Mouse (Mus musculus) cortical plate, adult 2 months (tissue): ENCODE results near the gene Atp5g1. TPM values are rescaled to one million over a fixed set of nuclear protein-coding genes. Genes with fewer than 3 reads are reported as not detected.
A peak's percentile ranks its signal among the peaks of the same experiment; 100 is the strongest.

Experiments
- H3K27ac ChIP-seq: fragments of 200-500 bp; 2 replicates; pipeline ENCODE4 v1.5.1; 2012; ENCODE audit warnings: low read length, control low read depth, inconsistent platforms; ENCODE audit not compliant: insufficient read depth
- H3K4me1 ChIP-seq: fragments of 200-500 bp; 2 replicates; pipeline ENCODE4 v1.6.1; 2011; ENCODE audit warnings: low read length; ENCODE audit not compliant: control insufficient read depth, insufficient read depth
- H3K4me3 ChIP-seq: fragments of 200-500 bp; 2 replicates; pipeline ENCODE4 v1.5.1; 2011; ENCODE audit warnings: mild to moderate bottlenecking, low read length, control low read depth; ENCODE audit not compliant: insufficient read depth
- CTCF ChIP-seq: fragments of 200-500 bp; IDR thresholded peaks from 2 replicates; pipeline ENCODE4 v1.5.1; 2011; ENCODE audit warnings: mild to moderate bottlenecking, control low read depth, low read length; ENCODE audit not compliant: insufficient read depth; ENCODE audit errors: extremely low read depth
- POLR2A ChIP-seq: fragments of 200-500 bp; IDR thresholded peaks from 2 replicates; pipeline ENCODE4 v1.6.1; 2011; ENCODE audit warnings: mild to moderate bottlenecking, low read length, control low read depth; ENCODE audit not compliant: insufficient read depth; ENCODE audit errors: extremely low read depth
- polyA plus RNA-seq: library from polyadenylated mRNA; depleted of rRNA; stranded (reverse); fragments of >200 nt; gene quantifications from 2 replicates; pipeline ENCODE4 v1.2.3, GENCODE M21; 2012

The Atp5g1 gene
- polyA plus RNA-seq, 1 experiment: 494 TPM

DNA sequence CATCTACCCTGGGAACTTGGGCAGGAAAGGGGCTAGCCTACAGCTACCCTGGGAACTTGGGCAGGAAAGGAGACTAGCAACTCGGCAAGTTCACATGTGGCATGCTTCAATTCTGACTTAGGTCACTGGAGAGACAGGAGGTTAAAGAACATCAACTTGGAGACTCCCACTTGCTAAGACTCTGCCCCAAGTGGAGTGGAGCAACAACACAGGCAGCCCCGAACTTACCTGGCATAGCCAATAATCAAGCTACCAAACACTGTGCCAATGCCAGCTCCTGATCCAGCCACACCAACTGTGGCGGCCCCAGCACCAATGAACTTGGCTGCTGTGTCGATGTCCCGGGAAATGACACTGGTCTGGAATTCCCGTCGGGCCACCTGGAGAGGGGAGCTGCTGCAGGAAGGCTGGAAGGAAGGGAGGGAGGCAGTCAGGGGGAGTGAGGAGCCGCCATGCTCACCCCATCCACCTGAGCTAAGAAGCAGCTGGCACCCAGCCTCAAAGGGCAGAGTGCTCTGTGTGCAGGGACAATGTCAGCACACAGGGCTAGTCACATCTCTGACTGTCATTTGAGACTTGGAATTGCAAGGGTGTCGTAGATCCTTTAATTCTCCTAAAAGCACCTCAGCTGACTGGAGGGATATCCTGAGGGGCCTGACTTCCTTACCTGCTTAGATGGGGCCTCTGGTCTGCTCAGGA lies 2.0 kb downstream of the Atp5g1 start:
- TF ChIP-seq POLR2A (no peak), CTCF (no peak)
- peak overlapping the region; percentile 82; the same call in 1 of the 2 replicates for H3K4me3 ChIP-seq
- no peak overlapping the region for H3K27ac ChIP-seq

DNA sequence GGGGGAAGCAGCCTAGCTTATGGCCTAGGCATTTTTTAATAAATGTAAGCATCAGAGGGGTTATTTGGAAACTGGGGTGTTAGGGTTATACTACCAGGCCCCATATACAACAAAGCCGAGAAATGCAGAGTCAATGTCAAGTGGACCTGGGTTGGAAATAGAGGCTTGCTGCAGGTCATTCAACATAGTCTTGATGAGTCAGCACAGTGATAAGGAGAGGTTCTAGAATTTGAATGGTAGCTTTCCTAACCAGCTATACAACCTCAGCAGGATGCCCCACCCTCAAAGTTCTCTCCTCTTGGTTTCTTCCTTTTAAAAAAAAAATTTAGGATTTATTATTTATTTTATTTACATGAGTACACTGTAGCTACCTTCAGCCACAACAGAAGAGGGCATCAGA lies 4.5 kb downstream of the Atp5g1 start:
- Histone ChIP-seq H3K4me1 (0 out of 2 replicates have a peak, but pooled peaks cover 2% of the 10 kb centered on the region), H3K4me3 (no peak overlapping the region), H3K27ac (no peak overlapping the region)
- TF ChIP-seq CTCF: no peak
- no peak for TF ChIP-seq POLR2A

More for the DNA sequence above, 2.0 kb downstream of the Atp5g1 start:
- 0 out of 2 replicates have a peak, but pooled peaks cover 2% of the 10 kb centered on the region for H3K4me1 ChIP-seq

DNA sequence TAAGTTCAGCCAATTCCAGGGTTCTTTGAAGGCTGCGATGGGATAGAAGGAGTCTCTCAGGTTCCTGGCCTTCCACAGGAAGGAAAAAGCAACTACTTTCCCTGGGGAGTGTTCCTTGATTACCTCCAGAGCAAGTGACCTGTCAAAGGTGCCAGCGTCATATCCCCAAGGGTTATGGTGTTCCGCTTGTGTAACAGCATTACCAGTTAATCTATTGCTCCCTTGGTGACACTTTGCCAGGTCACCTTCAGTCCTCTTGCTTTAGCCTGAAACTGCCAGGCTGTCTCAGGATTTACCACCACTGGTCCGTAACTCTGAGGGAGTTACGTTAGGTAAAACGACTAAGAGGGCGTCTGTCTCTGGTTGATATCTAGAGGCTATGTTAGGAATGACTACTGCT lies 5.1 kb downstream of the Atp5g1 start:
- Histone ChIP-seq H3K27ac (no peak overlapping the region), H3K4me1 (0 out of 2 replicates have a peak, but pooled peaks cover 2% of the 10 kb centered on the region), H3K4me3 (no peak overlapping the region)
- TF ChIP-seq CTCF: no peak
- no peak for TF ChIP-seq POLR2A

DNA sequence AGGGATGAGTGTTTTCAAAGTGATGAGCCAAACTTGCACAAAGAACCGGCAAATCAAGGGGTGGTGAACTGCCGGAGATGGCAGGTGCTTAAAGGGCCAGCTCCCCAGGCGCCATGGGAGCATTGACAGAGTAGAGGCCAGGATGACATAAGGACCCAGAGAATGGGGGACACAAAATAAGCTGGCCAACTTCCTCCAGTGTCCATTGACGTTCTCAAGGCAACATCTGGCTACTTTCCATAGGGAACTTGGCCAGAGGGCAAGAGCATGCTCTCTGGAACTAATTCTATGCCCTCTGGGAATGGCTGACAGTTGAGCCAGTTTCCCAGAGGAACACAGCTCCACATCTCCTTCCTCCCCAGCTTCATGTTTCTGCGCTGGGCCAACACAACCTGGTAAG lies 7.2 kb downstream of the Atp5g1 start:
- no peaks in the 10 kb centered on the region; the same call in 1 of the 2 replicates for H3K4me1 ChIP-seq
- H3K4me3 ChIP-seq: no peak overlapping the region
- no peak overlapping the region for H3K27ac ChIP-seq
- no peak for TF ChIP-seq POLR2A
- no peak for TF ChIP-seq CTCF

DNA sequence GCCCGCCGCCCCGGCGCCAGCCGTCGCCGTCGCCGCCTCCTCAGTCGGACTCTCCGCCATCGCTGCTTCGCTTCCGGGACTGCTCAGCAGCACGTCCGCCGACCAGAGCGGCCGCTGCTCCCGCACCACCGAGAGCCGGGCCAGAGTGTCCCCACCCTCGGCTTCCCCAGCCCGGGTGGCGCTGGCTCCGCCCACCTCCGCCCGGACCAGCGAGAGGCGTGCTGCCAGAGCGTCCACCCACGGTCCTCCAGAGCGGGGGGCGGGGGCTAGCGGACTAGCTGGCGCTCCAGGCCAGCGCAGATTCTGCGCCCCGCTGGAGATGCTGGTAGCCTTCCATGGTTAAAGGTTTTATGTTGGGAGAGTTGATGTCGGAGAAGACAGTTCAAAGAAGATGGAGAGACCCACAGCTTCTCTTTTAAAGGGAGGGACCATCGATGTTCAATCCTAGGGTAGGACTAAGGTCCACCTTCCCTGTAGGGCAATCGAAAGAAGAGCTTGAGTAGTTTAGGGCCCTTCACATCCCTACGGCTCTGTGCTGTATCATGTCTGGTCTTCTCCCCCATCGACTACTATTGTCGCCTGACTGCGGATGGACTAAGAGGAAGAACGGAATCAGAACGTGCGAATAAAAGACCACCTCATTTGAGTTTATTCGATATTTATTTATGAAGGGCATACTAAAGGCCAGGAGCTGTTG lies 10.1 kb downstream of the Atp5g1 start, which contains the start of gene Ube2z:
Ube2z (minus strand) TSS at position 174 of the 697 bp plus-strand sequence.
- Histone ChIP-seq H3K4me3 (peak within 1 kb of the TSS; percentile 91), H3K4me1 (peaks cover 4% of the 10 kb centered on the region), H3K27ac (peak within 1 kb of the TSS; percentile 85)
- TF ChIP-seq CTCF (no peak), POLR2A (peak; percentile 74)

DNA sequence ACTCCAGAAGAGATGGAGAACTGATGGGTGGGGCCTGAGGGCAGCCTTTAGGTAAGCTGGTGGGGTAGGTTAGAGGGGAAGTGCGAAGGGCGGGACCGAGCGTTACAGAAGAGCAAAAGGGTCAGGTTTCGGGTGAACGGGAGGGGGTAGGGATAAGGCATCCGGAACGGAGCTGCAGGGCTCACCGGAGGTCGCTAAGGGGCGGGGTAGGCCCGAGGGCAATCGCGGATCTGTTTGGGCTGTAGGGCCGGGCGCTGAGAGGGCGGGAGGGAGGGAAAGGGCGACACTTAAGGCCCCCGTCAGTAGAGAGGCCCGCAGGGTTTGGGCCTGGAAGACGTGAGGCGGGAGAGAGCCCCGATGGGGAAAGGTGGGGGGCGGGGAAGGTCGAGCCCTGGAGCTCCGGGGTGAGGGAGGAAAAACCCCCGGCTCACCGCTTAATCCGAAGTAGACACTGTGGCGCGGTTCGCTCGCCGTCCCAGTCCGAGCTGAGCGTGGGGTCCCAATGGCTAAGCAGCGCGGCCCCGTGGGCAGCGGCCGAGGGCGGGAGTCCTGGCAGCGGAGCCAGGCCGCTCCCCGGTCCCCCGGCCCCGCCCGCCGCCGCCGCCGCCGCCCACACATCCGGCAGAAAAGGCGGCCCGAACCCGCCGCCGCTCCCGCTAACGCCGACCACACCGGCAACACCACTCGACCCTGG lies 10.8 kb downstream of the Atp5g1 start:
- peak overlapping the region; percentile 72; the same call in 1 of the 2 replicates for H3K27ac ChIP-seq
- no peak for TF ChIP-seq POLR2A
- TF ChIP-seq CTCF: no peak
- peak overlapping the region; percentile 91 for H3K4me3 ChIP-seq
- peaks cover 4% of the 10 kb centered on the region for H3K4me1 ChIP-seq

DNA sequence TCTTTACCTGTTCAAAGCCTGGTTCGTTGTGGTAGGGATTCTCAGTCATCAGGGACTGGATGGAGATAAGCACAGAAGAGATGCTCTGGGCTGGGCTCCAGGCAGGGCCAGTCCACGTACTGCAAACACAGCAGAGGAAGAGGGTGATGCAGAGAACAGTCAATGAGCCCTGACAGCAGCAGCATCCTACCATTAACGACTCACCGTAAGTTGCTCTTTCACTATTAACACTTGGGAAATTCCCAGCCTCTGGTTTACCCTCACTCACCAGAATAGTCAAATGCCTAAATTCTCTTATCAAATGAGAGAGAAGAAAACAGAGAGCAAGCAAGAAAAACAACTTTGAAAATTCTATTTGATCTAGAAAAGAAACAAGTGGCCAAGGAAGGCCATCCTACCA lies 17.2 kb downstream of the Atp5g1 start:
- peaks cover 4% of the 10 kb centered on the region for H3K4me1 ChIP-seq
- TF ChIP-seq POLR2A: no peak
- no peak for TF ChIP-seq CTCF
- H3K27ac ChIP-seq: no peak overlapping the region
- no peak overlapping the region for H3K4me3 ChIP-seq

DNA sequence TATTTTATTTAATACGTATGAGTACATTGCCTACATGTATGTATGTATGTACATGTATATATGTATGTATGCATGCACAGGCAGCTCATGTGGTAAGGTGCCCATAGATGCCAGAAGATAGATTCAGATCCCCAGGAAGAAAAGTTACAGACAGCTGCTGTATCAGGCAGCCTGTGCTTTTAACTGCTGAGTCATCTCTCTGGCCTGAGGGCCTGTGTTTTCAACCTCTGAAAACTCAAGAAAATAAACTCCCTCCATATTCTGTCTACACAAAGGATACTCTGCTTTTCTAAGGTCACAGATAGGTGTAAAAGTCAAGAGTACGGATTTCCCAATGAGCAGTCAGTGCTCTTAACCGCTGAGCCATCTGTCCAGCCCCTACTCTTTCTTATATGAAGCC lies 24.6 kb downstream of the Atp5g1 start:
- Histone ChIP-seq H3K4me1 (no peaks in the 10 kb centered on the region), H3K4me3 (no peak overlapping the region), H3K27ac (no peak overlapping the region)
- TF ChIP-seq POLR2A (no peak), CTCF (no peak)

DNA sequence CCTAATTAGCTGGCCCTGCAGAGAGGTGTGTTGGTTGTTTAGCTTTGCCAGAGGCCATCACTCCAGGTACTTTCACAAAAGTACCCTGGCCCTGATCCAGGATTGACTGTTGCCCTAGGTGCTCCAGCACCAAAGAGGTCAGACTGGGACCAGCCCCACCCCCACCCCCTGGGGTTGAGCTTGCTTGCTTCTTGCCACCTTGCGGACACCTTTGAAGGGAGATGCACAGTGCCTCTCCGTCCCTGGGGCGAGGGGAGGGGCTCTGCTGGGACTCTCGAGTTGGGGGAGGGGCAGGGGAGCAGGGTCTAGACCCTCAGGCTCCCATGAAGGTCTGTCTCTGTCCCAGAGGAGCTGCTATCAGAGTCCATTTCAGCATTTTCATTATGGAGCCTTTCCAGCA lies 25.5 kb downstream of the Atp5g1 start:
- Histone ChIP-seq H3K27ac (no peak overlapping the region), H3K4me1 (no peaks in the 10 kb centered on the region), H3K4me3 (no peak overlapping the region)
- no peak for TF ChIP-seq POLR2A
- no peak for TF ChIP-seq CTCF
